Mouse (Mus musculus): Measurements from ENCODE around the gene Nup62. TPM values are rescaled to one million over a fixed set of nuclear protein-coding genes. Genes with fewer than 3 reads are reported as not detected.

The Nup62 gene
- polyA plus RNA-seq, 1 experiment, result 181 TPM

- Histone ChIP-seq H3K4me1 (ENCODE audit: control insufficient read depth, insufficient read depth, low read length) (peaks cover 2% of the 10 kb centered on the region), H3K4me3 (ENCODE audit: control insufficient read depth, low read depth, low read length) (no peak overlapping the region), H3K27ac (ENCODE audit: control insufficient read depth, insufficient read depth, low read depth, low read length) (no peak overlapping the region), H3K27me3 (ENCODE audit: control insufficient read depth, insufficient read depth, low read length) (no peaks in the 10 kb centered on the region), H3K36me3 (ENCODE audit: control insufficient read depth, insufficient read depth, low read length) (peaks cover 2% of the 10 kb centered on the region; the same call in 1 of the 2 replicates)
- no peak for TF ChIP-seq POLR2A (IDR thresholded peaks at IDR 0.05; ENCODE audit: control insufficient read depth, low read depth, low read length)
- TF ChIP-seq CTCF (IDR thresholded peaks at IDR 0.05; ENCODE audit: control insufficient read depth, insufficient read depth, insufficient replicate concordance, low read depth, low read length), result no peak
Observed at GRCm38 (mm10) chr7:44828706-44829105, 12.8 kb downstream of the Nup62 start.

- no peak for TF ChIP-seq CTCF (IDR thresholded peaks at IDR 0.05; ENCODE audit: control insufficient read depth, insufficient read depth, insufficient replicate concordance, low read depth, low read length)
- TF ChIP-seq POLR2A (IDR thresholded peaks at IDR 0.05; ENCODE audit: control insufficient read depth, low read depth, low read length), result no peak
- no peak overlapping the region for H3K4me3 ChIP-seq (ENCODE audit: control insufficient read depth, low read depth, low read length)
- no peak overlapping the region for H3K27ac ChIP-seq (ENCODE audit: control insufficient read depth, insufficient read depth, low read depth, low read length)
- H3K4me1 ChIP-seq (ENCODE audit: control insufficient read depth, insufficient read depth, low read length), result peaks cover 2% of the 10 kb centered on the region
- H3K36me3 ChIP-seq (ENCODE audit: control insufficient read depth, insufficient read depth, low read length), result peaks cover 2% of the 10 kb centered on the region; the same call in 1 of the 2 replicates
- no peaks in the 10 kb centered on the region for H3K27me3 ChIP-seq (ENCODE audit: control insufficient read depth, insufficient read depth, low read length)
Observed at GRCm38 (mm10) chr7:44832763-44833162, 16.9 kb downstream of the Nup62 start.

GRCm38 (mm10) chr7:44835373-44836015, 19.6 kb downstream of the Nup62 start:
- Histone ChIP-seq H3K36me3 (ENCODE audit: control insufficient read depth, insufficient read depth, low read length) (no peaks in the 10 kb centered on the region), H3K27ac (ENCODE audit: control insufficient read depth, insufficient read depth, low read depth, low read length) (no peak overlapping the region), H3K4me3 (ENCODE audit: control insufficient read depth, low read depth, low read length) (no peak overlapping the region), H3K4me1 (ENCODE audit: control insufficient read depth, insufficient read depth, low read length) (peaks cover 13% of the 10 kb centered on the region), H3K27me3 (ENCODE audit: control insufficient read depth, insufficient read depth, low read length) (no peaks in the 10 kb centered on the region)
- TF ChIP-seq CTCF (IDR thresholded peaks at IDR 0.05; ENCODE audit: control insufficient read depth, insufficient read depth, insufficient replicate concordance, low read depth, low read length) (no peak), POLR2A (IDR thresholded peaks at IDR 0.05; ENCODE audit: control insufficient read depth, low read depth, low read length) (no peak)

- Histone ChIP-seq H3K4me3 (ENCODE audit: control insufficient read depth, low read depth, low read length) (no peak overlapping the region), H3K4me1 (ENCODE audit: control insufficient read depth, insufficient read depth, low read length) (peaks cover 14% of the 10 kb centered on the region)
- TF ChIP-seq POLR2A (IDR thresholded peaks at IDR 0.05; ENCODE audit: control insufficient read depth, low read depth, low read length), result no peak
Observed at GRCm38 (mm10) chr7:44836016-44836404, 20.1 kb downstream of the Nup62 start.

GRCm38 (mm10) chr7:44836423-44837053, 20.6 kb downstream of the Nup62 start:
- no peaks in the 10 kb centered on the region for H3K36me3 ChIP-seq (ENCODE audit: control insufficient read depth, insufficient read depth, low read length)
- H3K27me3 ChIP-seq (ENCODE audit: control insufficient read depth, insufficient read depth, low read length), result no peaks in the 10 kb centered on the region
- peaks cover 14% of the 10 kb centered on the region for H3K4me1 ChIP-seq (ENCODE audit: control insufficient read depth, insufficient read depth, low read length)
- H3K4me3 ChIP-seq (ENCODE audit: control insufficient read depth, low read depth, low read length), result no peak overlapping the region
- H3K27ac ChIP-seq (ENCODE audit: control insufficient read depth, insufficient read depth, low read depth, low read length), result no peak overlapping the region
- no peak for TF ChIP-seq CTCF (IDR thresholded peaks at IDR 0.05; ENCODE audit: control insufficient read depth, insufficient read depth, insufficient replicate concordance, low read depth, low read length)

More at GRCm38 (mm10) chr7:44836016-44836404, 20.1 kb downstream of the Nup62 start:
- no peak overlapping the region for H3K27ac ChIP-seq (ENCODE audit: control insufficient read depth, insufficient read depth, low read depth, low read length)
- no peaks in the 10 kb centered on the region for H3K27me3 ChIP-seq (ENCODE audit: control insufficient read depth, insufficient read depth, low read length)
- no peaks in the 10 kb centered on the region for H3K36me3 ChIP-seq (ENCODE audit: control insufficient read depth, insufficient read depth, low read length)

- Histone ChIP-seq H3K36me3 (ENCODE audit: control insufficient read depth, insufficient read depth, low read length) (no peaks in the 10 kb centered on the region), H3K27ac (ENCODE audit: control insufficient read depth, insufficient read depth, low read depth, low read length) (no peak overlapping the region), H3K4me1 (ENCODE audit: control insufficient read depth, insufficient read depth, low read length) (peaks cover 14% of the 10 kb centered on the region), H3K27me3 (ENCODE audit: control insufficient read depth, insufficient read depth, low read length) (no peaks in the 10 kb centered on the region), H3K4me3 (ENCODE audit: control insufficient read depth, low read depth, low read length) (no peak overlapping the region)
- TF ChIP-seq CTCF (IDR thresholded peaks at IDR 0.05; ENCODE audit: control insufficient read depth, insufficient read depth, insufficient replicate concordance, low read depth, low read length), result no peak
- TF ChIP-seq POLR2A (IDR thresholded peaks at IDR 0.05; ENCODE audit: control insufficient read depth, low read depth, low read length), result no peak
Observed at GRCm38 (mm10) chr7:44838073-44838472, 22.2 kb downstream of the Nup62 start.

GRCm38 (mm10) chr7:44839171-44839490, 23.2 kb downstream of the Nup62 start:
- no peaks in the 10 kb centered on the region for H3K36me3 ChIP-seq (ENCODE audit: control insufficient read depth, insufficient read depth, low read length)

More at GRCm38 (mm10) chr7:44839171-44839490, 23.2 kb downstream of the Nup62 start:
- Histone ChIP-seq H3K4me3 (ENCODE audit: control insufficient read depth, low read depth, low read length) (peak overlapping the region; percentile 74), H3K4me1 (ENCODE audit: control insufficient read depth, insufficient read depth, low read length) (peaks cover 14% of the 10 kb centered on the region), H3K27me3 (ENCODE audit: control insufficient read depth, insufficient read depth, low read length) (no peaks in the 10 kb centered on the region), H3K27ac (ENCODE audit: control insufficient read depth, insufficient read depth, low read depth, low read length) (no peak overlapping the region)
- no peak for TF ChIP-seq POLR2A (IDR thresholded peaks at IDR 0.05; ENCODE audit: control insufficient read depth, low read depth, low read length)
- no peak for TF ChIP-seq CTCF (IDR thresholded peaks at IDR 0.05; ENCODE audit: control insufficient read depth, insufficient read depth, insufficient replicate concordance, low read depth, low read length)

Data from testis, adult 2 months (tissue).